Mouse (Mus musculus) olfactory bulb, adult 2 months (tissue): Measurements from ENCODE around the gene Jazf1. TPM values are rescaled to one million over a fixed set of nuclear protein-coding genes. Genes with fewer than 3 reads are reported as not detected.

Experiments used
- H3K27ac ChIP-seq: fragments of 200-500 bp; 2 replicates; pipeline ENCODE4 v1.5.1; 2012; ENCODE audit warnings: low read depth, low read length; ENCODE audit not compliant: insufficient read depth
- H3K4me1 ChIP-seq: fragments of 200-500 bp; 2 replicates; pipeline ENCODE4 v1.6.1; 2012; ENCODE audit warnings: low read length; ENCODE audit not compliant: control insufficient read depth, insufficient read depth
- H3K4me3 ChIP-seq: fragments of 200-500 bp; 2 replicates; pipeline ENCODE4 v1.5.1; 2012; ENCODE audit warnings: mild to moderate bottlenecking, low read depth, low read length, moderate library complexity; ENCODE audit not compliant: insufficient read depth
- CTCF ChIP-seq: fragments of 200-500 bp; IDR thresholded peaks from 2 replicates; pipeline ENCODE4 v1.5.1; 2012; ENCODE audit warnings: low read depth, mild to moderate bottlenecking, low read length, moderate library complexity; ENCODE audit not compliant: insufficient read depth
- POLR2A ChIP-seq: fragments of 200-500 bp; IDR thresholded peaks from 2 replicates; pipeline ENCODE4 v1.6.1; 2012; ENCODE audit warnings: mild to moderate bottlenecking, low read depth, low read length, moderate library complexity; ENCODE audit not compliant: insufficient read depth
- WGBS: fragments of 180-500 bp; shearing (Covaris S2); methylation state at CpG from one replicate; pipeline ENCODE4 v1.1.7; 2018; 5-methylcytosine and 5-hydroxymethylcytosine counted together
- polyA plus RNA-seq: library from polyadenylated mRNA; stranded (reverse); fragments of >200 nt; gene quantifications from 2 replicates; pipeline ENCODE4 v1.2.4, GENCODE M21; 2012; ENCODE audit warnings: low replicate concordance; ENCODE audit not compliant: missing spikeins, insufficient read depth, insufficient read length

Gene Jazf1
- polyA plus RNA-seq, 1 experiment, result not detected

DNA sequence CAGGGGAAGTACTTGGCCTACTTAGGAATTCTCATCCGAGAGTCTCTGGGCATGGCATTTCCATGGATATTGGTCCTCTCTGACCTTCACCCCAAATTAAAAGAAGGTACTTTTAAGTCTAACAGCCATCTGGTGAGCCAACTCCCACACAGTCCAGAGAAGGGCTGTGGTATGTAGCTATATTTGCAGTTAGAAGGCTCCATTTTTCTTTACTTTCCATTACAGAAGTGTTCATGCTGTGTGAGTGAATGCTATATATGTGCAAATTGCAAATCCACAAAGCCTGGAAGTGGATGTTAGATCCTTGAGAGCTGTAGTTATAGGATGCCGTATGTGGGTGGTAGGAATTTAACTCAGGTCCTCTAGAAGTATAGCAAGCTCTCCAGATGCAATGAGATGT lies 245.8 kb downstream of the Jazf1 start:
- Histone ChIP-seq H3K4me3 (no peak overlapping the region), H3K27ac (no peak overlapping the region), H3K4me1 (peaks cover 20% of the 10 kb centered on the region)
- TF ChIP-seq CTCF (no peak), POLR2A (no peak)
- WGBS, result 89% methylated on average over 2 of the region's 2 CpGs

GRCm38 (mm10) chr6:52819353-52819752 lies 249.1 kb downstream of the Jazf1 start:
- H3K4me1 ChIP-seq, result peaks cover 11% of the 10 kb centered on the region
- WGBS, result 91% methylated on average over 8 of the region's 8 CpGs
- no peak overlapping the region for H3K4me3 ChIP-seq
- H3K27ac ChIP-seq, result no peak overlapping the region
- no peak for TF ChIP-seq CTCF
- TF ChIP-seq POLR2A, result no peak

GRCm38 (mm10) chr6:52818041-52818440 lies 250.4 kb downstream of the Jazf1 start:
- WGBS, result 97% methylated on average over 4 of the region's 4 CpGs
- no peak for TF ChIP-seq CTCF
- no peak for TF ChIP-seq POLR2A

GRCm38 (mm10) chr6:52817203-52817874 lies 251.1 kb downstream of the Jazf1 start:
- TF ChIP-seq POLR2A (no peak), CTCF (no peak)
- Histone ChIP-seq H3K4me1 (peaks cover 4% of the 10 kb centered on the region; the same call in 1 of the 2 replicates), H3K4me3 (no peak overlapping the region), H3K27ac (no peak overlapping the region)
- WGBS, result 93% methylated on average over 10 of the region's 10 CpGs

More at GRCm38 (mm10) chr6:52818041-52818440, 250.4 kb downstream of the Jazf1 start:
- peaks cover 4% of the 10 kb centered on the region for H3K4me1 ChIP-seq
- H3K4me3 ChIP-seq, result no peak overlapping the region
- H3K27ac ChIP-seq, result no peak overlapping the region

DNA sequence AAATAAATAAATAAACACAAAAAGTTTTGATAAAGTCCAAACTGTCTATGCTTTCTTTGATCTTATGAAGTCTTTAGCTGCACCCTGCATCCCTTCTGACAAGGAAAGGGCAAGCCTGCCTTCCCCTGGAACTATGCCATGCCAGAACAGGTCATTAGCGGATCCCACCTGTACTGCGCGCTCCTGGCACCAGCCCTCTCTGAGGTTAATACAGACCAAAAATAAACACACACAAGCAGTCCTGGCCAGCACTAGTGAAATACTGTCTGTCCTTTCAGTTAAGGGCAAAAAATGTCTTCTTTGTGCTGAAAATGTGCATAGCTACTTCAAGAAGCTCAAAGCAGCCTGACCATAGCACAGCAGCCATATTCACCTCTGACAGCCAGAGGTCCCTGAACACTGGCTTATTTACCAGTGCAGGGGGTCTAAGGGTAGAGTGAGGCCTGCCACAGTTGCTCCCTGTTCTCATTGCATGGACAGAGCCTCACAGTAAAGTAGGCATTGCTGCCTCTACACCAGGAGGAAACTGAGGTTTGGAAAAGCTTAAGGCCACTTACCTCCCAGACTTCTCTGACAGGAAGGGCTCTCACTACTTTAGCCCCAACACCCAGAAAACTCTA lies 263.1 kb downstream of the Jazf1 start:
- TF ChIP-seq POLR2A, result no peak
- 95% methylated on average over 3 of the region's 3 CpGs for WGBS
- Histone ChIP-seq H3K27ac (no peak overlapping the region), H3K4me1 (no peaks in the 10 kb centered on the region), H3K4me3 (no peak overlapping the region)

GRCm38 (mm10) chr6:52802181-52802580 lies 266.2 kb downstream of the Jazf1 start:
- WGBS, result 68% methylated on average over 9 of the region's 9 CpGs
- no peak for TF ChIP-seq POLR2A
- TF ChIP-seq CTCF, result no peak
- no peak overlapping the region for H3K4me3 ChIP-seq
- 0 out of 2 replicates have a peak, but pooled peaks cover under 1% of the 10 kb centered on the region for H3K4me1 ChIP-seq
- no peak overlapping the region for H3K27ac ChIP-seq

DNA sequence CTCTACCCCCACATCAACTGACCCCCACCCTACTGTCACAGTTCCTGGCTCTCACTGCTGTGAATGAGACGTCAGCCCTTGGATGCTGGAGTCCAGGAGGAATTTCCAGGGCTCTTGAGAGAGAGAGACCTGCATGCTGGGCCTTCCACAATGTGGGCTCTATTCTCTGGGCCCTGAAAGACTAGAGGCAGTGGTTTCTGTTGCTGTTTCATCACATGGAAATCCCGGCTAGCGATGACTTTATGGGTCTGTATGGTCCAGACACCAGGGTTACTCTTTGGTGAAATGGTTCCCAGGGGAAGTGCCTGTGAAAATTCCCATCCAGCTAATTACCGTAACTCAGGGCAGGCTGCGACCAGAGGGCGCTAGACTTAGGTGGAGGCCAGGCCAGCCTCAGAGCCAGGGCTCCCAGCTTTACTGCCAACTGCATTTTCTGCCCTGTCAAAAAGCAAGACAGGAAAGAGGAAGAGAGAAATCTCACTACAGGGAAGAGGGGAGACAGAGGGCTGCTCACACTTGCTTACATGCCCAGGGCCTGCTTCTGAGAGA lies 271.1 kb downstream of the Jazf1 start:
- WGBS, result 78% methylated on average over 6 of the region's 6 CpGs
- no peak for TF ChIP-seq POLR2A
- 0 out of 2 replicates have a peak, but pooled peaks have one; percentile 5 for TF ChIP-seq CTCF
- H3K27ac ChIP-seq, result no peak overlapping the region
- H3K4me3 ChIP-seq, result no peak overlapping the region
- H3K4me1 ChIP-seq, result peaks cover 16% of the 10 kb centered on the region

DNA sequence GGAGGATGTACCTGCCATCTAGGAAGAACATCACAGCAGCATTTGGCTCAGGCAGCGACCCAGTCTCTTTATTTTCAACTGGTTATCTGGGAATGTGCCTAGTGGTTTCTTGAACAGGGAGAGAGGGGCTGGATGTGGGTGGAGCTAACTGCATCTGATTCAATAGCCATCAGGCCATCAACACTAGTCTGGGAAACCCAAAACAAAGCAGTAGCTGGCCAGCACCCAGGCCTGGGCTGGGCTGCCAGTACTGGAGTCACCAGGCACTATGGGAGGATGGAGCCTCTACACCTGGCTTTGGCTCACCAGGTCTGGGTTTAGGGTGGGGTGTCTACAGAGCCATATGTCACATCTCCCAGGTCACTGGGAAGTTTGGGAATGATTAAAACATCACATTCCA lies 271.7 kb downstream of the Jazf1 start:
- TF ChIP-seq POLR2A (no peak), CTCF (no peak)
- 63% methylated on average over 1 of the region's 1 CpGs for WGBS

GRCm38 (mm10) chr6:52796035-52796598 lies 272.3 kb downstream of the Jazf1 start:
- TF ChIP-seq POLR2A (no peak), CTCF (no peak)
- no peak overlapping the region for H3K4me3 ChIP-seq
- WGBS, result 70% methylated on average over 9 of the region's 9 CpGs
- H3K27ac ChIP-seq, result 0 out of 2 replicates have a peak overlapping the region, but pooled peaks have one; percentile 36
- H3K4me1 ChIP-seq, result peaks cover 16% of the 10 kb centered on the region

More for the DNA sequence above, 271.7 kb downstream of the Jazf1 start:
- Histone ChIP-seq H3K4me1 (peaks cover 16% of the 10 kb centered on the region), H3K4me3 (no peak overlapping the region), H3K27ac (no peak overlapping the region)
